Mouse (Mus musculus): ENCODE results near the gene Zbtb18.
"Not testable (repeated sequence)": the region's sequence is repeated elsewhere in the genome, so short reads cannot be mapped to it uniquely, and the experiment has no call there.

Gene Zbtb18

GRCm38 (mm10) chr1:177447541-177448111 lies 5.5 kb downstream of the Zbtb18 start:
- no peak for DNase-seq (ENCODE audit: low spot score)

DNA sequence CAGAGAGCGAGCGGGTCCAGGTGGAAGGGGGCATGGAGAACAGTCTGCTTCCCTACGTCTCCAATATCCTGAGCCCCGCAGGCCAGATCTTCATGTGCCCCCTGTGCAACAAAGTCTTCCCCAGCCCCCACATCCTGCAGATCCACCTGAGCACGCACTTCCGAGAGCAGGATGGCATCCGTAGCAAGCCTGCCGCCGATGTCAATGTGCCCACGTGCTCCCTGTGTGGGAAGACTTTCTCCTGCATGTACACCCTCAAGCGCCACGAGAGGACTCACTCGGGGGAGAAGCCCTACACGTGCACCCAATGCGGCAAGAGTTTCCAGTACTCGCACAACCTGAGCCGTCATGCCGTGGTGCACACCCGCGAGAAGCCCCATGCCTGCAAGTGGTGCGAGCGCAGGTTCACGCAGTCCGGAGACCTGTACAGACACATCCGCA lies 6.0 kb downstream of the Zbtb18 start:
- DNase-seq (ENCODE audit: low spot score) = no peak

DNA sequence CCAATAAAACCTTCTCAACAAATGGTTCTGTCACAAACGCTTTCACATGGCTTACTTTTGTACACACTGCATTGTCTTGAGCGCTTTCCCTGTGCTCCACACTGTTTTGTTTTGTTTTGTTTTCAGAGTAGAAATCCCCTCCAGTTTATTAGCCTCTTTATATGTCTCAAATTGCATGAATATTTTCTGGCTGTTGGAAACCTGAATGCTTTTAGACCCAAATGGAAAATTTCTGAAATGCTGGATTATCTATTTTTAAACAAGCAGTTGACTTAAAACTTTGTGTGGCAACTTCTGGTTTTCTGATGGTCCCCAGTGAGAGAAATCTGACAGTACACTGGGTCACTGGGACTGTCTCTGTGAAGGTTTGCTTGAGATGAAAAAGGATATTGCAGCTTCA lies 6.8 kb downstream of the Zbtb18 start:
- no peak for DNase-seq (ENCODE audit: low spot score)

GRCm38 (mm10) chr1:177449857-177450256 lies 7.7 kb downstream of the Zbtb18 start:
- not testable (repeated sequence) for DNase-seq (ENCODE audit: low spot score)

DNA sequence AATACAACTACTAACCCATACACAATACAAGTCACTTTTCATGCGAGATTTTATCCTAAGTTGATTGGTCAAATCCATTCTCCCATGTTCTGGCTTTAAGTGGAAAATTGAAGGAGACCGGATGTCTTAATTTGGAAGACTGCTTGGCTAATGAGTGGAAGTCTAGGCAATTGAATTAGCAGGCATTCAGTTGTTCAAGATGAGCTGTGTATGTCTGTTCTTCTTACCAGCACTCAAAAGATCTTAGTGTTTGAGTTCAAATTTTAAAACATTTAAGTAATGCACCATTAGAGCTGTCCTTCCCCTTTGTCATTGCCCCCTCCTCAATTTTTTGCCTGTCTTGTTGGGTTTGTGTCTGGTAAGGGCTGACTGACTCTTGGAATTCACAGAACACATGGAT lies 8.9 kb downstream of the Zbtb18 start:
- DNase-seq (ENCODE audit: low spot score) = no peak

DNA sequence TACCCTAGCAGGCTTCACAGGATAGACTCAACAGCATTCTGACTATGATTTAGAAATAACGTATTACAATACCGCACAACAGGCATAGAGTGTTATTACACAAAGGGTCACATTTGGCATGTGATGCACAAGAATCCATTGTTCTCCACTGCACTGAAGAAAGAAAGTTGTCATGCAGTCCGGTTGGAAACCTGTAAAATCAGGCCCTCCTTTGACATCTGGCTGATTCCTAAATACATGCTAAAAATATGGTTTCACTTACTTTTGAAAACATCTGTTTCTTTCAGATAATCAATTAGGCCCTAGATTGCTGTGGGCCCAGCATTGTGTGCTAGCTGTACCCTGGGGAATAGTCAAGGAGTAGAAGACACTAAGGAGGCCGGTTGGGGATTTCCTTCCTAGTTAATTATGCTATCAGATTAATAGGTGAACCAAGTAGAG lies 9.9 kb downstream of the Zbtb18 start:
- no peak for DNase-seq (ENCODE audit: low spot score)

GRCm38 (mm10) chr1:177452987-177453386 lies 10.8 kb downstream of the Zbtb18 start:
- DNase-seq (ENCODE audit: low spot score) = no peak

DNA sequence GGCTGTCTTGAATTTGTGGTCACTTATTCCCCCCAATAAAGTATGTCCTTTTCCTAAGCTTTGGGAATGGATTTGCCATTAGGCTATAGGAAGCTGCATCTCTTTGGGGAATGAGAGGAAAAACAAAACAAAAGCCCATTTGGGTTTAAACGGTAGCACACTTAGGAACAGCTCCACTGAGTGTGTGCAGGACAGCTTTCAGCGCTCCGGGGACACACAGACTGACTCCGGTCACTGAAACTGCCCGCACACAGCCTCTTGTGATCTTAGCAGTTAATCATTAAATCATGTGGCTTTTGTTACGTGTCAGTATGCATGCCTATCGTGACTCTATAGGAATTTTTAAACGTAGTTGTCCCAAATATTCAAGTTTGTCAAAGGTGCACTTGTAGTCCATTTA lies 11.7 kb downstream of the Zbtb18 start:
- DNase-seq (ENCODE audit: low spot score) = no peak

DNA sequence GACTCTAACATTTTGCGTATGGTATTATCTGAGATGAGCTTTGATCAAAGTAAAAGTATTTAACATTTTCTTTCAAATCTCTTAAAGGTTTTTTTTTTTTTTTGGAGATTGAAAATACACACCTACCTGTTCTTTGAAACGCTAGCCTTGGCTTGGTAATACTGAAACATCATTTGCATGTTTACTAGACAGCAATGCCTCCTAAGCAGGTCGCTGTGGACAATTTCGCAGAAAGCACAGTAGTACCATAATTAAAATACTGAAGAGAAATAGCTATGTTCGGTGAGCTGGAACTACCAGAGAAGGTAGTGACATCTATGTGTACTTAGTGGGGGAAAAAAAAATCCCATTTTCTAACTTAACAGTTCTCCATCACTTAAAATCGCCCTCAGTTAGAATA lies 12.3 kb downstream of the Zbtb18 start:
- no peak for DNase-seq (ENCODE audit: low spot score)

DNA sequence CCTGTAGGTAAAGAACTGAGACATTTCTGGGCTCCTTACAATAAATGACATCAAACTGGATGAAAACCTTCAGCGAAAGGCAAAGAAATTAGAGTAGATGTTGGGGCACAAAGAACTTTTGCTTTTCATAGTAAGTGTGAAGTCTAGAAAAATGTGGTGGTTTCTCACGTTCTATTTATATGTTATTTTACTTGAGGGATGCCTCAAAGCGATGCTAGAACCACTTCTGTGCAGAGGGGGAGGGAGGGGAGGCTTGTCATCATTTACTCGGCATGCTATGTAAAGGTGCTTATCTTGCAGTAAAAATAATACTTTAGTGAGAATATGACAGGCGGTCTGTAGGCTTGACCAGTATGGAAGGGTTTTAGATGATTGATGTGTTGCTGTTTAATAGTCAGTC lies 13.3 kb downstream of the Zbtb18 start:
- DNase-seq (ENCODE audit: low spot score) = no peak

DNA sequence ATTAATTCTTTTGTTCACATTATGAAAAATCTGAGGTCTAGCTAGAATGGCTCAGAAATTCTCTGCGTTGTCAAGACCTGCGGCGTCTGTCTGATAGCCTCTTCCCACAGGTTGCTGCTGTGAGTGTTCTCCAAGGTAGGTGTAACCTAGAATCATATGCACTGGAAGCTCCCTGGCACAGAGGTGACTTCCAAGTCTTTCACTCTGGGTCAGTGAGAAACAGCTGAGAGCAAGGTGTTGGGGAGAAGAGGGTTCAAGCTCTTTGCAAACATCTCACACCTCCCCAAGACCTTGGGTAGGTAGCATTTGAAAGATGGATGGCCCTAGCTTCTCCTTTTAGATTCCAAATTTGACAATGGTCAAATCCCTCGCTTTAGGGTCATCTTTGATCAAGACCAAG lies 14.1 kb downstream of the Zbtb18 start:
- no peak for DNase-seq (ENCODE audit: low spot score)

DNA sequence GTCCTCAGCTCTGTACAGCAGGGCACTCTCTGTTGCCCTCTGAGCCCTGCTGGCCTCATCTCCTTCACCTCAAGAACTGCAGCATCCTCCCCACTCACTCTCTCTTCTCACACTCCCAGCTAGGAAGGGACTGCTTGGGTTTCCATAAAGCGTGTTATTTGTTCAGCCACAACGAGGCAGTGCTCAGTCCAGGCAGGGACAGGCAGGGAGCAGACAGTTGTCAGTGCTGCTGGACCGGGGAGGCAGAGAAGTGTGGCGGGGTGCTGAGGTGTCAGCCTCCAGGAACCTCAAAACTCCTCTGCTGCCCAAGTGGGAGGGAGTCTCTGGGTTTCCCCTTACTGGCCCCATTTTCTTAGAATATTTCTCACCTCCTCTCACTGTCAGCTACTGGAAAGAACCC lies 14.6 kb downstream of the Zbtb18 start:
- DNase-seq (ENCODE audit: low spot score) = no peak

- no peak for DNase-seq (ENCODE audit: low spot score)
Observed at GRCm38 (mm10) chr1:177457981-177458380, 15.8 kb downstream of the Zbtb18 start.

- no peak for DNase-seq (ENCODE audit: low spot score)
Observed at GRCm38 (mm10) chr1:177458456-177459389, 16.6 kb downstream of the Zbtb18 start.

DNA sequence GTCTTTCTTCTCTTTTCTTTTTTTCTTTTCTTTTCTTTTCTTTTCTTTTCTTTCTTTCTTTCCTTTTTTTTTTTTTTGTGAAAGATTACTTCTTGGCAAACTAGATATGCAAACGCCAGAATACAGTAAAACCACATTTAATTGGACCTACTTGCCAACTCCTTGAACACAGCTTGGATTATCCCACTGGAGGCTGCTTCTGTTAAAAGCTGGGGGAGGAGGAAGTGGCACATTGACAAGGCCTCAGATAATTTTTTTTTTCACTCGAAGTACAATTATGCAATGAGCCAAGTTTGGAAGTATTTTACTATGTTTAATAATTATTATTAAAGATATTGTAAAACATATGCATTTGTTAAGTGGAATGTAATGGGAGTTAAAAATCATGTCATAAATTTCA lies 17.4 kb downstream of the Zbtb18 start:
- no peak for DNase-seq (ENCODE audit: low spot score)

- peak; percentile 54 for DNase-seq (ENCODE audit: low spot score)
Observed at GRCm38 (mm10) chr1:177467150-177467549, 25.0 kb downstream of the Zbtb18 start.

GRCm38 (mm10) chr1:177468436-177468835 lies 26.3 kb downstream of the Zbtb18 start:
- no peak for DNase-seq (ENCODE audit: low spot score)

GRCm38 (mm10) chr1:177470091-177470490 lies 27.9 kb downstream of the Zbtb18 start:
- no peak for DNase-seq (ENCODE audit: low spot score)

DNA sequence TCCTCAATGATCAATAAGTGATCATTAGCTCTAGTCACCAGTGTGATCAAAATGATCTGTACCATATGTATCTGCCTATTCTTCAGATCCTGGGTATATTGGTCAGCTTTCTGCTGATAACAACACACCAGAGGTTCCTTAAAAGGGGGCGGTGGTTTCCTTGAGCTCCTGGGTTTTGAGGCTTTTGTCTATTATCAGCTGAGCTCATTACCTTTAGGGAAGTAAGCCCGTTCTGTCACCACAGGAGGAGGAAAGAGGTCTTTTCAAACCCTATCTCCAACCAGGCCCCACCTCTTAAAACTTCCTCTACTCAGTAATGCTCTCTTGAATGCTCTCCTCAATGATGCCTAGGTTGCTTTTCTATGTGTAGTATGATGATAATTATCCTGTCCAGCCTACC lies 28.8 kb downstream of the Zbtb18 start:
- DNase-seq (ENCODE audit: low spot score) = no peak

- no peak for DNase-seq (ENCODE audit: low spot score)
Observed at GRCm38 (mm10) chr1:177475542-177476197, 33.5 kb downstream of the Zbtb18 start.

DNA sequence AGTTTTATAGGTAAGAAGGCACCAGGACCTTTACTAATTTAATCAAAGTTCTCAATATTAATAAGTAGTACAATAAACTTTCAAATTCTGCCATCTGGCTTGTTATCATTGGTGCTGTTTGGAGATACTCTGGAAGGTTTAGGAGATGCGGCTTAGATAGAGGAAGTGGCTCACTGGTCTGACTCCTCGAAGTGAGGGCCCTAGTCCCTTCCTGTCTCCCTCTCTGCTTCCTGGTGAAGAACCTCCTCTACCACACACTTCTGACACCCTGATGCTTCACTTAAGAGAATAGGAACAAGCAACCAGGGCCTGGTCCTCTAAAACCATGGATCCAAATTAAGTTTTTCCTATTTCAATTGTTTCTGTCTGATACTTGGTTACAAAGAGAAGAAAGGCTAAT lies 36.4 kb downstream of the Zbtb18 start:
- no peak for DNase-seq (ENCODE audit: low spot score)

DNA sequence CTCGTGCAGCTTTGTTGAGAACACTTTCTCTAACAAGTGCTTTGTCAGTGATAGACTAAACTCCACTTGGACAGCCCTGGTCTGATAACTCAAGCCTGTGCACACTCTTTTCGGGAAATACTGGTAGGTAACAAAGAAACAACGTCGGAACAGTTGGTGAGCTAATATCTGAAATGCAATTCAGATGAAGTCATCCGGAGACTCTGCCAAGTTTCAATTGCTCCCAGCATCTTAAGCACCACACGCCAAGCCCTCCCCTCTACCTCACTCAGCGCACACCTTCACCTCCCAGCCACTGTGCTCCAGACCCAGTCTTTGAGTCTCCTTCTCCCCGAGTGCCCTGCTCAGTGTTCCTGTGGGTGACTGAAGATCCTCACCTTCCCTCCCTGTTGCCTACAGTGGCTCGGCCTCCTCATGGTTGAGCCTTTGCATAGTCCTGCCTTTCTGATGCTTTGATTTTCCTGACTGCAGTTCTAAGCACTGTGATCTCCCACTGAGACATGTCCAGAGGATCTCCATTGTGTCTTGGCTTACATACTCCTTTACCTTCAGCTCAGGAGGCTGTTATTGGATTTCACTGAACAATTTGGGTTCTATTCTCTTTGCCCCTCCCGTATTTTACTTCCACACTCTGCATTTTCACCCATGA lies 37.3 kb downstream of the Zbtb18 start:
- no peak for DNase-seq (ENCODE audit: low spot score)

Measured in spleen, adult 12 weeks (tissue).